Mouse (Mus musculus) forebrain, embryonic 13.5 days (tissue): ENCODE data around the gene Ccdc51. TPM values are rescaled to one million over a fixed set of nuclear protein-coding genes. Genes with fewer than 3 reads are reported as not detected.

Source experiments
- ATAC-seq: fragments of 200-750 bp; cut with Nextera tagmentation; 2 replicates; pipeline ENCODE4 v1.8.0; 2017
- H3K27ac ChIP-seq: fragments of 300-500 bp; sonication (generic); 2 replicates; pipeline ENCODE4 v1.5.1; 2015; ENCODE audit warnings: inconsistent platforms, mild to moderate bottlenecking, moderate library complexity
- H3K27me3 ChIP-seq: fragments of 300-500 bp; sonication (generic); 2 replicates; pipeline ENCODE4 v1.6.1; 2015; ENCODE audit warnings: mild to moderate bottlenecking, inconsistent platforms
- H3K36me3 ChIP-seq: fragments of 300-500 bp; sonication (generic); 2 replicates; pipeline ENCODE4 v1.6.1; 2015; ENCODE audit warnings: mild to moderate bottlenecking, inconsistent platforms; ENCODE audit not compliant: poor library complexity, severe bottlenecking
- H3K4me1 ChIP-seq: fragments of 300-500 bp; sonication (generic); 2 replicates; pipeline ENCODE4 v1.6.1; 2015; ENCODE audit warnings: inconsistent platforms
- H3K4me2 ChIP-seq: fragments of 300-500 bp; sonication (generic); 2 replicates; pipeline ENCODE4 v1.6.1; 2015; ENCODE audit warnings: inconsistent platforms, mild to moderate bottlenecking, moderate library complexity
- H3K4me3 ChIP-seq: fragments of 300-500 bp; sonication (generic); 2 replicates; pipeline ENCODE4 v1.5.1; 2015; ENCODE audit warnings: mild to moderate bottlenecking, inconsistent platforms
- H3K9ac ChIP-seq: fragments of 300-500 bp; sonication (generic); 2 replicates; pipeline ENCODE4 v1.6.1; 2015; ENCODE audit warnings: mild to moderate bottlenecking, inconsistent platforms
- H3K9me3 ChIP-seq: fragments of 300-500 bp; sonication (generic); replicated peaks from 2 replicates; pipeline ENCODE4 v1.6.1; 2016; ENCODE audit warnings: inconsistent platforms
- WGBS: fragments of 180-500 bp; shearing (Covaris S2); methylation state at CpG from one replicate; pipeline ENCODE4 v1.1.7; 2015; 5-methylcytosine and 5-hydroxymethylcytosine counted together
- polyA plus RNA-seq: library from polyadenylated mRNA; unstranded; fragments of >200 nt; fragmentation: Nextera tagmentation; extraction: Ambion mirVana; gene quantifications from 2 replicates; pipeline ENCODE4 v1.2.1, GENCODE M21; 2015

Ccdc51 gene
- polyA plus RNA-seq, 1 experiment from 2014 or later = 18.9 TPM

GRCm38 (mm10) chr9:109051011-109051501 lies 31.2 kb upstream of the Ccdc51 start:
- H3K4me3 ChIP-seq = no peak overlapping the region
- H3K9me3 ChIP-seq = no peaks in the 10 kb centered on the region
- H3K36me3 ChIP-seq = no peaks in the 10 kb centered on the region
- no peak overlapping the region for H3K4me2 ChIP-seq
- no peak overlapping the region for H3K9ac ChIP-seq
- H3K4me1 ChIP-seq = peaks cover 14% of the 10 kb centered on the region
- H3K27me3 ChIP-seq = no peaks in the 10 kb centered on the region
- 90% methylated on average over 13 of the region's 13 CpGs for WGBS
- ATAC-seq = no peak
- H3K27ac ChIP-seq = no peak overlapping the region

- Histone ChIP-seq H3K9me3 (no peaks in the 10 kb centered on the region), H3K27ac (no peak overlapping the region), H3K4me1 (peaks cover 14% of the 10 kb centered on the region), H3K4me2 (no peak overlapping the region), H3K4me3 (no peak overlapping the region), H3K9ac (no peak overlapping the region), H3K36me3 (peaks cover 8% of the 10 kb centered on the region), H3K27me3 (no peaks in the 10 kb centered on the region)
- 91% methylated on average over 10 of the region's 10 CpGs for WGBS
- no peak for ATAC-seq
These were observed 30.4 kb upstream of the Ccdc51 start for GRCm38 (mm10) chr9:109051651-109052489.

GRCm38 (mm10) chr9:109052490-109053260 lies 29.6 kb upstream of the Ccdc51 start:
- Histone ChIP-seq H3K4me2 (no peak overlapping the region), H3K27me3 (no peaks in the 10 kb centered on the region), H3K4me3 (no peak overlapping the region), H3K9ac (no peak overlapping the region), H3K4me1 (peaks cover 14% of the 10 kb centered on the region), H3K27ac (no peak overlapping the region), H3K36me3 (peaks cover 16% of the 10 kb centered on the region), H3K9me3 (no peaks in the 10 kb centered on the region)
- ATAC-seq = no peak
- 90% methylated on average over 9 of the region's 9 CpGs for WGBS

- Histone ChIP-seq H3K36me3 (peaks cover 23% of the 10 kb centered on the region), H3K9me3 (no peaks in the 10 kb centered on the region), H3K4me2 (no peak overlapping the region), H3K4me1 (peaks cover 14% of the 10 kb centered on the region), H3K9ac (no peak overlapping the region), H3K27me3 (no peaks in the 10 kb centered on the region), H3K4me3 (no peak overlapping the region), H3K27ac (no peak overlapping the region)
- ATAC-seq = no peak
- WGBS = 86% methylated on average over 3 of the region's 3 CpGs
These were observed 28.9 kb upstream of the Ccdc51 start for GRCm38 (mm10) chr9:109053366-109053765.

GRCm38 (mm10) chr9:109053851-109054250 lies 28.4 kb upstream of the Ccdc51 start:
- no peak for ATAC-seq
- 82% methylated on average over 6 of the region's 6 CpGs for WGBS
- Histone ChIP-seq H3K36me3 (peaks cover 27% of the 10 kb centered on the region), H3K9me3 (no peaks in the 10 kb centered on the region), H3K4me1 (peaks cover 18% of the 10 kb centered on the region), H3K27me3 (no peaks in the 10 kb centered on the region), H3K4me2 (no peak overlapping the region), H3K4me3 (no peak overlapping the region), H3K9ac (no peak overlapping the region), H3K27ac (no peak overlapping the region)

- peaks cover 25% of the 10 kb centered on the region for H3K4me1 ChIP-seq
- H3K9me3 ChIP-seq = no peaks in the 10 kb centered on the region
- peak overlapping the region; percentile 20 for H3K27ac ChIP-seq
- peak; percentile 75 for ATAC-seq
- 6% methylated on average over 6 of the region's 7 CpGs for WGBS
- H3K36me3 ChIP-seq = peaks cover 29% of the 10 kb centered on the region
- H3K9ac ChIP-seq = peak overlapping the region; percentile 35
- no peaks in the 10 kb centered on the region for H3K27me3 ChIP-seq
- H3K4me3 ChIP-seq = peak overlapping the region; percentile 32
- H3K4me2 ChIP-seq = peak overlapping the region; percentile 55
These were observed 27.6 kb upstream of the Ccdc51 start for GRCm38 (mm10) chr9:109054712-109055111.

GRCm38 (mm10) chr9:109055271-109056030 lies 26.8 kb upstream of the Ccdc51 start:
- Histone ChIP-seq H3K9me3 (no peaks in the 10 kb centered on the region), H3K27ac (peak overlapping the region; percentile 20; the same call in 1 of the 2 replicates), H3K4me2 (peak overlapping the region; percentile 55), H3K4me3 (peak overlapping the region; percentile 32), H3K36me3 (peaks cover 36% of the 10 kb centered on the region), H3K4me1 (peaks cover 25% of the 10 kb centered on the region), H3K27me3 (no peaks in the 10 kb centered on the region), H3K9ac (peak overlapping the region; percentile 35)
- ATAC-seq = no peak
- WGBS = 92% methylated on average over 12 of the region's 12 CpGs

GRCm38 (mm10) chr9:109056081-109056690 lies 26.1 kb upstream of the Ccdc51 start:
- H3K4me2 ChIP-seq = no peak overlapping the region
- H3K36me3 ChIP-seq = peaks cover 43% of the 10 kb centered on the region
- no peaks in the 10 kb centered on the region for H3K27me3 ChIP-seq
- no peak for ATAC-seq
- WGBS = 94% methylated on average over 17 of the region's 17 CpGs
- peaks cover 25% of the 10 kb centered on the region for H3K4me1 ChIP-seq
- no peak overlapping the region for H3K27ac ChIP-seq
- no peaks in the 10 kb centered on the region for H3K9me3 ChIP-seq
- no peak overlapping the region for H3K4me3 ChIP-seq
- no peak overlapping the region for H3K9ac ChIP-seq

GRCm38 (mm10) chr9:109056916-109057315 lies 25.4 kb upstream of the Ccdc51 start:
- Histone ChIP-seq H3K27me3 (no peaks in the 10 kb centered on the region), H3K4me1 (peaks cover 25% of the 10 kb centered on the region), H3K9me3 (no peaks in the 10 kb centered on the region), H3K4me2 (no peak overlapping the region), H3K4me3 (no peak overlapping the region), H3K9ac (no peak overlapping the region), H3K36me3 (peaks cover 48% of the 10 kb centered on the region), H3K27ac (no peak overlapping the region)
- ATAC-seq = no peak
- 82% methylated on average over 4 of the region's 4 CpGs for WGBS

GRCm38 (mm10) chr9:109057543-109057942 lies 24.8 kb upstream of the Ccdc51 start:
- H3K4me3 ChIP-seq = no peak overlapping the region

GRCm38 (mm10) chr9:109058006-109058765 lies 24.1 kb upstream of the Ccdc51 start:
- Histone ChIP-seq H3K4me3 (no peak overlapping the region; the same call in 1 of the 2 replicates), H3K27me3 (no peaks in the 10 kb centered on the region), H3K4me1 (peaks cover 25% of the 10 kb centered on the region), H3K9ac (0 out of 2 replicates have a peak overlapping the region, but pooled peaks have one; percentile 26), H3K4me2 (no peak overlapping the region; the same call in 1 of the 2 replicates), H3K36me3 (peaks cover 59% of the 10 kb centered on the region), H3K27ac (no peak overlapping the region), H3K9me3 (no peaks in the 10 kb centered on the region)
- 93% methylated on average over 19 of the region's 19 CpGs for WGBS
- ATAC-seq = no peak

More at GRCm38 (mm10) chr9:109057543-109057942, 24.8 kb upstream of the Ccdc51 start:
- H3K9ac ChIP-seq = no peak overlapping the region
- H3K27me3 ChIP-seq = no peaks in the 10 kb centered on the region
- no peak overlapping the region for H3K4me2 ChIP-seq
- ATAC-seq = no peak
- WGBS = 95% methylated on average over 5 of the region's 5 CpGs
- H3K27ac ChIP-seq = no peak overlapping the region
- H3K36me3 ChIP-seq = peaks cover 53% of the 10 kb centered on the region
- peaks cover 25% of the 10 kb centered on the region for H3K4me1 ChIP-seq
- no peaks in the 10 kb centered on the region for H3K9me3 ChIP-seq
